18 mouse cellular contexts compared by ENCODE assay signal in genomic region chr6:116664031-116664430, GRCm38 (mm10). TPM values are rescaled to one million over a fixed set of nuclear protein-coding genes. Genes with fewer than 3 reads are reported as not detected.
DNase-seq lines count a peak whose midpoint lies in the region; ATAC-seq lines count a peak whose summit lies in the region.
"Had no signal": no experiment of that assay in that cellular context is flagged by ENCODE, and none has a peak within 500 bp of the region (broad histone marks: within the 10 kb centered on the region; RNA-seq: fewer than 3 reads in every experiment).

No protein-coding gene starts in this region.

- H3K9me3 ChIP-seq in forebrain, embryonic 10.5 days: no peaks in the 10 kb centered on the region
- H3K9me3 ChIP-seq in forebrain, embryonic 14.5 days (replicated peaks; ENCODE audit: control insufficient read depth, low read length): no peaks in the 10 kb centered on the region
- H3K9me3 ChIP-seq: embryonic facial prominence, embryonic 12.5 days; limb, embryonic 12.5 days; midbrain, embryonic 13.5 days had no signal

- no peak for ATAC-seq in forebrain, embryonic 14.5 days
- peak; percentile 95 to 96 for ATAC-seq in hematopoietic stem cell, adult 5-6 weeks (replicated peaks in 1 of 2; ENCODE audit: insufficient read depth in 1 of 2, low FRiP score in 2 of 2, low TSS enrichment in 1 of 2, low read depth in 1 of 2, poor library complexity in 2 of 2, severe bottlenecking in 2 of 2)
- ATAC-seq in frontal cortex, adult (ENCODE audit: low TSS enrichment): no peak
- ATAC-seq: hindbrain, embryonic 16.5 days; midbrain, embryonic 13.5 days had no signal

- no peak overlapping the region for H3K4me2 ChIP-seq in forebrain, embryonic 14.5 days (ENCODE audit: low read length)
- H3K4me2 ChIP-seq: embryonic facial prominence, embryonic 12.5 days; limb, embryonic 12.5 days; midbrain, embryonic 13.5 days had no signal

- no peak overlapping the region for H3K4me3 ChIP-seq in forebrain, embryonic 10.5 days
- no peak overlapping the region for H3K4me3 ChIP-seq in forebrain, embryonic 14.5 days (ENCODE audit: low read depth, low read length)
- H3K4me3 ChIP-seq: embryonic facial prominence, embryonic 12.5 days; limb, embryonic 12.5 days; midbrain, embryonic 13.5 days had no signal

- 0 out of 2 replicates have a peak, but pooled peaks cover under 1% of the 10 kb centered on the region for H3K27me3 ChIP-seq in forebrain, embryonic 10.5 days (ENCODE audit: poor library complexity, severe bottlenecking)
- H3K27me3 ChIP-seq in forebrain, embryonic 14.5 days (replicated peaks; ENCODE audit: control insufficient read depth, insufficient read depth, low read length): no peaks in the 10 kb centered on the region
- H3K27me3 ChIP-seq: embryonic facial prominence, embryonic 12.5 days; limb, embryonic 12.5 days; midbrain, embryonic 13.5 days had no signal

- H3K4me1 ChIP-seq in forebrain, embryonic 10.5 days: peaks cover 43% of the 10 kb centered on the region
- peaks cover 11% of the 10 kb centered on the region for H3K4me1 ChIP-seq in forebrain, embryonic 14.5 days (ENCODE audit: control insufficient read depth, insufficient read depth, low read length)
- H3K4me1 ChIP-seq: embryonic facial prominence, embryonic 12.5 days; limb, embryonic 12.5 days had no signal

- H3K9ac ChIP-seq in forebrain, embryonic 14.5 days (ENCODE audit: low read length): no peak overlapping the region
- H3K9ac ChIP-seq: embryonic facial prominence, embryonic 12.5 days; limb, embryonic 12.5 days; midbrain, embryonic 13.5 days had no signal

- 84% methylated on average over 6 of the region's 6 CpGs for WGBS in forebrain, embryonic 10.5 days
- 84% methylated on average over 6 of the region's 6 CpGs for WGBS in forebrain, embryonic 14.5 days

- peak overlapping the region; percentile 17; the same call in 1 of the 2 replicates for H3K27ac ChIP-seq in forebrain, embryonic 10.5 days
- no peak overlapping the region for H3K27ac ChIP-seq in forebrain, embryonic 14.5 days (ENCODE audit: low read depth, low read length)
- H3K27ac ChIP-seq: embryonic facial prominence, embryonic 12.5 days; limb, embryonic 12.5 days; midbrain, embryonic 13.5 days had no signal

- no peaks in the 10 kb centered on the region for H3K36me3 ChIP-seq in forebrain, embryonic 10.5 days (replicated peaks)
- H3K36me3 ChIP-seq in forebrain, embryonic 14.5 days (ENCODE audit: control insufficient read depth, insufficient read depth, low read length): no peaks in the 10 kb centered on the region
- H3K36me3 ChIP-seq: embryonic facial prominence, embryonic 12.5 days; limb, embryonic 12.5 days; midbrain, embryonic 13.5 days had no signal

- no peak for DNase-seq in forebrain, embryonic 10.5 days (ENCODE audit: extremely low spot score, low spot score)
- DNase-seq in forebrain, embryonic 14.5 days (ENCODE audit: low spot score): no peak
- peak; percentile 20 for DNase-seq in lung, postnatal 14 days
- DNase-seq in lung, postnatal 10 days: no peak
- peak; percentile 25 for DNase-seq in skeletal muscle tissue, adult 2 months (ENCODE audit: low read depth, low spot score)
- DNase-seq in ovary, postnatal 10 days (ENCODE audit: low spot score): no peak
- DNase-seq: cerebellum, adult 11-12 months; cerebellum, postnatal 36 days; kidney, adult 8-10 months; kidney, postnatal 36 days; right cerebral cortex, postnatal 14 days; thymus, postnatal 36 days had no signal

RNA-seq across cellular contexts. Expression of gene Rassf4, which starts 9.7 kb away (rescaled TPM):
- polyA plus RNA-seq in forebrain, embryonic 10.5 days (2016; fragmentation: Nextera tagmentation; extraction: Ambion mirVana): 12.1 and 15.2 TPM in 2 replicates
- 12.7 and 13.8 TPM in 2 replicates for polyA plus RNA-seq in forebrain, embryonic 14.5 days (2014; fragmentation: Nextera tagmentation; extraction: Ambion mirVana)
- total RNA-seq in hematopoietic stem cell, adult 5-6 weeks (2017): 11.0 and 20.5 TPM in 2 replicates

RNA-seq across cellular contexts. Expression of gene Depp1, which starts 13.6 kb away (rescaled TPM):
- 5.4 and 6.7 TPM in 2 replicates for polyA plus RNA-seq in forebrain, embryonic 10.5 days (2016; fragmentation: Nextera tagmentation; extraction: Ambion mirVana)
- 6.6 and 7.1 TPM in 2 replicates for polyA plus RNA-seq in forebrain, embryonic 14.5 days (2014; fragmentation: Nextera tagmentation; extraction: Ambion mirVana)
- total RNA-seq in hematopoietic stem cell, adult 5-6 weeks (2017): 0.75 and 1.7 TPM in 2 replicates

RNA-seq across cellular contexts. Expression of gene Zfp422, which starts 35.2 kb away (rescaled TPM):
- polyA plus RNA-seq in forebrain, embryonic 10.5 days (2016; fragmentation: Nextera tagmentation; extraction: Ambion mirVana): 299 and 311 TPM in 2 replicates
- polyA plus RNA-seq in forebrain, embryonic 14.5 days (2014; fragmentation: Nextera tagmentation; extraction: Ambion mirVana): 258 and 271 TPM in 2 replicates
- total RNA-seq in hematopoietic stem cell, adult 5-6 weeks (2017): 73.9 and 95.2 TPM in 2 replicates

RNA-seq across cellular contexts. Expression of gene Tmem72, which starts 52.7 kb away (rescaled TPM):
- 0.05 TPM in 2 replicates for polyA plus RNA-seq in forebrain, embryonic 10.5 days (2016; fragmentation: Nextera tagmentation; extraction: Ambion mirVana)
- 0.80 and 0.83 TPM in 2 replicates for polyA plus RNA-seq in forebrain, embryonic 14.5 days (2014; fragmentation: Nextera tagmentation; extraction: Ambion mirVana)
- total RNA-seq in hematopoietic stem cell, adult 5-6 weeks (2017): 0.19 TPM in 1 of 2 replicates, not detected in the other

Comparison
In these comparisons a context has a peak if more than half of its experiments do, and no peak if none do; other contexts are left out.
1. DNase-seq: peak in lung, postnatal 14 days (single experiment) and skeletal muscle tissue, adult 2 months (single experiment); none in forebrain, embryonic 10.5 days (single experiment), forebrain, embryonic 14.5 days (single experiment), lung, postnatal 10 days (single experiment) and ovary, postnatal 10 days (single experiment).
2. ATAC-seq: peak in hematopoietic stem cell, adult 5-6 weeks (2 of 2); none in forebrain, embryonic 14.5 days (single experiment) and frontal cortex, adult (single experiment).